Mouse (Mus musculus) layer of hippocampus, postnatal 10 days (tissue): ENCODE results near the gene Fev. TPM values are rescaled to one million over a fixed set of nuclear protein-coding genes. Genes with fewer than 3 reads are reported as not detected.

Experiments
- DNase-seq, 2 experiments: peaks; one replicate each; pipeline ENCODE4 v3.0.0; 2021; ENCODE audit warnings: low spot score in 2 of 2
- long read RNA-seq: library from polyadenylated mRNA; stranded (forward); transcript quantifications from one replicate; pipeline ENCODE4 v2.0.0, GENCODE M21; 2023
- total RNA-seq, 2 experiments: library from RNA; stranded (reverse); gene quantifications; 2 replicates each; pipeline ENCODE4 v1.2.3; 2021

Fev gene
- total RNA-seq: not detected
- long read RNA-seq: 0 reads

DNA sequence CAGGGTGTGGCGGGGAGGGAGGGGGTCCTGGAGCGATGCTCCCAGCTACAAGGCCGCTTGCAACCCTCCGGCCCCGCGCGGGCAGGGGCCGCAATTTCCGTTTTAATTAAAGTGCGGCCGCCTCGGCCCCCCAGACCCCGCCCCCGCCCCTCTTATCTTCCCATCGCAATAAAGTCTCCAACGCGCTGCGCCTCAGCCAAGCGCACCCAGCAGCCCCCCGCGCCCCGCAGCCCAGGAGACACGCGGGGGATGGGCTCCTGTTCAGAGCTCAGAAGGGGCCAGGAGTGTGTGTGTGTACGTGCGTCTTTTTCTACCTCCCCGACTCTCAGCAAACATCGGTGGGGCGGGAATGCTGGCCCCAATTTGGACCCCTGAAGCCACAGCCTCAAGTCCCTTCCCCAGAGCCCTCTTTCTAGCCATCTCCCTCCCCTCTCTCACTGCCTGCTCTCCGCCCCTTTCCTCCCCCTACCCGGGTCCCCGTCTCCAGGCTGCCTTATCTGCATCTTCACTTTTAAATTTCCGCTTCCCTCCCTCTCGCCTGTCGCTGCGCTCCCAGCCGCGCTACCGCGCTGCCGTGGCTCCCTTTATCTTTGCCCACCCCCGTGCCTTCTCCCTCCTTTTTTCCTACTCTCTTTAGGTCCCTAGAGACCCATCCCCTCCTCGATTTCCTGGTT lies at the start of gene Fev:
TSS of gene Fev (minus strand) at position 51 of the 674 bp plus-strand sequence.
- no peak for DNase-seq

- no peak for DNase-seq
Observed at GRCm38 (mm10) chr1:74927621-74928296, 42.5 kb upstream of the Fev start.

- peak; percentile 44 to 59 for DNase-seq
Observed at GRCm38 (mm10) chr1:74926721-74927120, 41.5 kb upstream of the Fev start.

GRCm38 (mm10) chr1:74924464-74924863 lies 39.2 kb upstream of the Fev start:
- DNase-seq: no peak

GRCm38 (mm10) chr1:74915706-74916105 lies 30.5 kb upstream of the Fev start:
- peak in 1 of 2 experiments; percentile 41 for DNase-seq

- no peak for DNase-seq
Observed at GRCm38 (mm10) chr1:74902191-74902590, 17.0 kb upstream of the Fev start.

DNA sequence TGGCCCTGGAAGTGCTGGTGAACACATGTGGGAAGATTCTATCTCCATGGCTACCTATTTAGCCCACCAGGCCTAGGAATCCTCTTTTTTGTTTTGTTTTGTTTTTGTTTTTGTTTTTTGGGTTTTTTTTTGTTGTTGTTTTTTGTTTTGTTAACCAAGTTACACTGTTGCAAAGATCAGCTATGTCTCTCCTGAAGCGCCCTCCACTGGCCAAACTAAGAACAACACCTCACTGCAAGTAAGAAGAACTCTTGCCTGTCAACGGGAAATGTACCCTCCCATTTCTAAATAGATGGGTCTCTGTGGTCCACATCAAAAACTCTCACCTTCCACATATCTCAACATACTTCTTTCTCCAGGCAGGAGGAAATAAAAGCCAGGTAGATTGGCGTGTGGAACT lies 16.5 kb upstream of the Fev start:
- DNase-seq: peak; percentile 75 to 81

GRCm38 (mm10) chr1:74900341-74901285 lies 15.4 kb upstream of the Fev start:
- no peak for DNase-seq

DNA sequence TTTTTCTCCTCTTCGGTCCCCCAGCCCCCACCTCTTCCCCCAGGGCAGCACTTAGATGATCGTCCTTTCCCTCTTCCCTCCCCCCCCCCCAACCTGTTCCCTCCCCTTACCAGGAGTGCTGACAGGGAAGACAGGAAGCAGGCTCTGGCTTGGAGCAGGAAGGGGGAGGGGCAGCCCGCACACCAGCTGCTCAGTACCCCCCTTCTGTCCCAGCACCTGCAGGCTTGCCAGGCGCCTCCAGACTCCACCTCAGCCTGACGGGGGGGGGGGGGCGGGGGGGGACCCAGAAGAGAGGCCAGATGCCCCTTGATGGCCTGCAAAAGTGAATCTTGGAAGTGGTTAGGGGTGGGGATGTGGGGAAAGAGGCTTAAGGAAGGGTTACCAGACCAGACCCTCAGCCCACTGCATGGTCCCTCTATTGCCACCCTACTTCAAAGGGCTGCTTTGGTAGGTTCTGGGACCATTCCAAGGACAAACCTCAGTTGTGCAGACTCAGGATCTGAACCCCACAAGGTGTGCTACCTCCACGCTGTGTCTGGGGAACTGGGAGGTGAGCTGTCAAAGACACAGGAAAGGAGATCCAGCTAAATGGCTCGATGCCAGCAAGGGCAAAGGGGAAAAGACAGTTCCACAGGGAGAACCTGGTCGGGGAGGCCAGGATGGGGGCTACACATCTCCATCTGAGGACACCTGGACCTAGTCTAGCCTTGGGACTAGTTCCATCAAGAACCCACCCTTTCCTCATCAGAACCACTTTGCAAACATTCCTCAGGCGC lies 13.6 kb upstream of the Fev start:
- DNase-seq: no peak

- DNase-seq: no peak
Observed at GRCm38 (mm10) chr1:74897976-74898375, 12.8 kb upstream of the Fev start.

- peak; percentile 77 to 79 for DNase-seq
Observed at GRCm38 (mm10) chr1:74894966-74895365, 9.7 kb upstream of the Fev start.

- DNase-seq: peak; percentile 61 to 63
Observed at GRCm38 (mm10) chr1:74893134-74893855, 8.1 kb upstream of the Fev start, which contains the start of gene Cryba2. Cryba2 (minus strand) TSS chr1:74893143.

- DNase-seq: no peak
Observed at GRCm38 (mm10) chr1:74892351-74893133, 7.3 kb upstream of the Fev start.

- DNase-seq: no peak
Observed at GRCm38 (mm10) chr1:74891513-74891912, 6.3 kb upstream of the Fev start.

DNA sequence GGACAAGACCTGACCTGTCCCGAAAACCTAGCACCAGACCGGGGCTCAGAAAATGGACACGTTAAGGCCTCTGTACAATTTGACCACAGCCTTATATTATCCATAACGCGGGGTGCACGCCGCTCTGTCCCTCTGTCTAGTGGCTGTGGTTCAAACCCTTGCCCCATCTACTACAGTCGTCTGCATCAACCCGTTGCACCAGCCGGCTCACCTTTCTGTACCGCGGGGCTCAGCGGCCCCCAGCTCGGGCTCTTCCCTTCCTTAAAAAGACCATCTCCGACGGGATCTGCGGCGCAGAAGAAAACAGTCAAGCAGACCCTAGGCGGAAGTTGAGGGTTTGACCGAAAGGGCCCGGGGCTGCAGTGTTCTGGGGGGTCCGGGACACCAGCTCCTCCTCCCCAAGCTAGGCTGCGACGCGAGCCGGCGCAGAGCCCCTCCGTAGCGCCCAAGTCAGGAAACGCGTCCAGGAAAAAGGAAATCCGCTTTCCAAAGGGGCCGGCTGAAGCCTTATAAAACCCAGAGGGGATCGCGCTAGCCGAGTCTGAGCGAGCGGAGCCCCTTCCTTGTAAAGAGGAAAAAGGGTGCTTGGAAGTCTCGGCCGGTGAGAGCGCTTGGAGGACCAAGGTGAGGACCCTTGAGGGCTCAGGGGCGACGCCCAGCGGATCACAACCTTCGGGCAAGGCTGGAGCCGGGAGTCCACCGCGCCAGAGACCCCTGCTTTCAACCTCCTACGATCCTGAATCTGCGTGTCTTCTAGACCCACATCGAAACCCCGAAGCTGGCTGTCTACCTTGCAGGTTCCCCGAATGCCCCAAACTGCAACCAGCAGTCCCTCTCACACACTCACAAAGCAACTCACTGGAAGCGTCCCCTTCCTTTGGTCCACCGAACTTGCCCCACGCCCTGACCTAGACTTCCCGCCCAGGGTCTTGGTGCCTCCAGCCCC lies 750 bp downstream of the Fev start:
- no peak for DNase-seq

- DNase-seq: no peak
Observed at GRCm38 (mm10) chr1:74883441-74883840, 1.8 kb downstream of the Fev start.

DNA sequence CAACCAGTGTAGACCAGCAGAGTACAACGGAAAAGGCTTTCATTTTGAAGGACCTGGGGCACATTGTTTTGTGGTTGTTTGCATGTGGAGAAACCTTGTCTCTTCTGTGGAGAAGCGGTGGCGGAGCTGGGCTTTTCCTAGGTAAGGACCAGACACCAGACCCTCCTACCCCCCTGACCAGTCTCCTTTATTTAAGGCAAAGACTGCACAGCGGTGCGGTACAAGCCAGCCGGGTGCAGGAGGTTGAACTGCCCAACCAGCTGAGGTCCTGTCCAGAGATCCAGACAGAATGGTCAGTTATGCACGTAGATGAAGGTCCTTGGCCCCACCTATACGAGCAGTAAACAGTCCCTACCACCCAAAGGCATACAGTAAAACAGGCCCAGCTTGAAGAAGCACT lies 2.4 kb downstream of the Fev start:
- DNase-seq: no peak

GRCm38 (mm10) chr1:74882055-74882734 lies 3.0 kb downstream of the Fev start:
- no peak for DNase-seq
